Mouse (Mus musculus) left cerebral cortex, adult 8-10 months (tissue): ENCODE data around the gene Camk1d. TPM values are rescaled to one million over a fixed set of nuclear protein-coding genes. Genes with fewer than 3 reads are reported as not detected.
"Not testable (repeated sequence)": the region's sequence is repeated elsewhere in the genome, so short reads cannot be mapped to it uniquely, and the experiment has no call there.

Experiments
- DNase-seq, 2 experiments: peaks; one replicate each; pipeline ENCODE4 v3.0.0; 2022; ENCODE audit warnings: low spot score in 2 of 2
- total RNA-seq, 4 experiments: library from RNA; stranded (reverse); gene quantifications; 2 replicates each; pipeline ENCODE4 v1.2.4; 2022

Camk1d gene
- total RNA-seq, 4 experiments from 2014 or later, result 110 to 134 (median 127) TPM

DNA sequence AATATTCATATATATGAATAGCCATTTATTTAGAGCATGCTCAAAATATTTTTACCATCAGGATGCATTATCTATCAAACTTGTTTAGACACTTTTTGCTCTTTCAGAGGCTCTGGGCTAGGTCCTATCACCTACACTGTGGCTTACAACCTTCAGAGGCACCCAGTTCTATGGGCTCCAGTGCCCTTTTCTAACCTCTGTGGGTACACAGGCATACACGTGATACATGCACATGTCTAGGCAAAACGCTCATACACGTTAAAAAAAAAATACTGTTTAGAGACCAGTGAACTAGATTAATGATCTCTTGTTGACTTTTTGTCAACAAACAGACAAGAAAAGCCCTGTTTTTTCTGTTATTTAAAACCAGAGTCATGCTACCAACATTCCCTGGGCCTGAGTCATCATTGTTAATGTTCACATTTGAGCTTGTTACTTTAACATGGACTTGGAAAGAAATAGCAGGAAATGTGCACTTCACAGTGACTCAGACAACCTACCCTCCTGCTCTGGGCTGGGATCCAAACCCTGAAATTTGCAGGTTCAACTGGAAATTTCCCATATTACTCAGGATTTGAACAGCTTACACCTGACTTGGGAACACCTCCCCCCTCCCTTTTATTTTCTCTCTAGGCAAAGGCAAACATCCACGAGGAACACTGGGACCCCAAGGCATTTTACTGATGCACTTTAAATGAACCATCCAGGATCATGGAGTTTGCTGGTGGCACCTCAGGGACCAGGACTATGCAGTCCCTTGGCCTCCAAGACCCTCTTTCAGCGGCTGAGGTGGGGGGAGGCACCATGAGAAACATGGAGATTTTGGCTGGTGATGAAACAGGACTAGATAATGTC, 427.9 kb downstream of the Camk1d start:
- DNase-seq, result no peak

DNA sequence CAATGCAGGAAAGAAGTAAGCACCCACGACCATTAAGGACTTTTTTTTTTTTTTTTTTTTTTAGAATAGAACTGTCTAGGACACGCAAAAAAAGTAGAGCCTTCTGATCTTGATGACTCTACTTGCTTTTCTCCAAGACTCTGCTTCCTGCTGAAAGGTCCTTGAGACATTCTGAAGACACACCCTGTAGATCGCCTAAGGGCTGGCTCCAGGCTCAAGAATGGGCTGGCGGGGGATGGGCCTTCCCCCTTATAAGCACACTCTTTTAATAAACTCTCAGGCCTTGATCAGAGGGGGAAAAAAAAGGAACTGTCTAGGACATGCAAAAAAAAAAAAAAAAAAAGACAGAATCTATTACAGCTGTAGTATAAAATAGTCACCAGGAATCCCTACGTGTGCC, 430.0 kb downstream of the Camk1d start:
- no peak for DNase-seq

DNA sequence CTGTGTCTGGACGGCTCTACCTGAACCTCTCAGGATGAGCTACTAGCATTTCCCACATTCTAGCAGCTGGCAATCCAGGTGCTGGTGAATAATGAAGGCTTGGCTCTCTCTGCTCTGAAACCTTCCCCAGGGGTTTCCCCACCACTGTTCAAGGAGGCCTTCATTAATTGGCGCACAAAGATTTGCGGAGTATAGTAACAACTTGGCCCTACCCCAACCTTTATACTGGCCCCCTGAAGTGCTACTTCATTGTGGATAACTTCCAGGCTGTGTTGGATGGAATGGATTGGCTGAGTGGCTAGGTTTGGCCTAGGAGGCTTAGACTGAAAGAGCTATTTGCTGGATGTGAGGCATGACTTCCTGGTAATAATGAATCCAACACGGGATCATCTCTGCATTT, 431.7 kb downstream of the Camk1d start:
- DNase-seq, result no peak

DNA sequence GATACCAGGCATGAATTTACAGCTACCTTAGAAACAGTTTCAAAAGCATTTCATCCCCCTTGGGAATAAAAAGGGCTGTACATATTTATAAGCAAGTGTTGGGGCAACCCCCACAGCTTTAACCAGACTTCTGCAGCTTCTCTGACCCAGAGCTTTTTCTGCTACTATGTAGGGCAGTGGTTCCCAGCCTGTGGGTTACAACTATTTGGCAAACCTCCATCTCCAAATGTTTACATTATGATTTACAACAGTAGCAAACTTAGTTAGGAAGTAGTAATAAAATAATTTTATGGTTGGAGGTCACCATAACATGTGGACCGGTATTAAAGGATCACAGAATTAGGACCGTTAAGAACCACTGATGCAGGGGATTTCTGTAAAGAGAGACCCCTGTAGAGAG, 446.3 kb downstream of the Camk1d start:
- no peak for DNase-seq

DNA sequence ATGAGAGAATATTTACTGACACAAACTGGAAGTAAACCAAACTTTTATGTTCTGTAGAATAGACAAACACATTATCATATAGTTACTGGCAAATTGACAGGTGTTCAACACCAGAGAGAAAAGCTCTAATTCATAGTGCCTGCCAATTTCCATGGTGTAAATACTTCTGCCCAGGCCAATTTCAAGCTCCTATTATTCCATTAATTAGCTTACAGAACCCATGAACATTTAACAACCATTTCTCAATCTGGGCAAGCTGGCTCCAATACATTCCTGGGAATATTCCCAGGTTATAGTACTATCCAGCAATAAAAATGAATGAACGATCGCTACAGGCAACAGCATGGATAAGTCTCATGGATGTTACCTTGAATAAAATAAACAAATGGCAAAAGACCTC, 452.0 kb downstream of the Camk1d start:
- no peak for DNase-seq

DNA sequence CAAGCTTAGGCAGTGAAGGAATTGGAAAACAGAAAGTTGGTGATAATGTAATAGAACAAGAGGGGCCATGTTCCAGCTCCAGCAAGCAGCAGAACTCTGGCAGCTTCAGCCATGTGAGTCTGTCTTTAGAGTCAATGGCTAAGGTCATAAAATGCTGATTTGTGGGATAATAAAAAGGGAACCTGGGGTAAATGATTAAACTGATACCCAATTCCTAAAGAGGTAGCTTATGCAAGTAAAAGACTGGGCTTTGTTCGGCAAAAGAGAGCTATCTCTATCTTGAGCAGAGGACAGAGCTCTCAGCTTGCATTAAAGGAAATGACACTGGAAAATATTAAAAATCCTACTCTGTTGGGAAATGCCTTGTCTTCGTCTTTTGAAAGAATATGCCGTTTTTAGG, 456.1 kb downstream of the Camk1d start:
- no peak for DNase-seq

DNA sequence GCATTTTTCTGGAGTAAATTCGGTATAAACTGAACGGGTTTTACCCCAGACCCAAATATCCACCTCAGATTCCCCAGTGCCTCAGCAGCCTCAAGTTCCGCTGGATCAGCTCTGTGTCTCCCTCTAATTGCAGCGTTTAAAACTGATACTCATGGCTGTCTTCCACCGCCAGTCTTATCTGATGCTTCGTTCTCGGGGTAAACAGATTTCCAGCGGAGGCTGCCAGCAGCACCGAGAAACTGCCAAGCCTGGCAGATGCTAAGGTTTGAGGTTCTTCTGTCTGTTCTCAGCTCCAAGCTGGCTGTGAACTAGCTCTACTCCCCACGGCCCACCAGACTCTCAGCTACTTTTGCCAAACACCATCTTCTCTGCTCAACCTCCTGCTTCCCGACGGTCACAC, 464.3 kb downstream of the Camk1d start:
- DNase-seq, result peak; percentile 49 to 89

DNA sequence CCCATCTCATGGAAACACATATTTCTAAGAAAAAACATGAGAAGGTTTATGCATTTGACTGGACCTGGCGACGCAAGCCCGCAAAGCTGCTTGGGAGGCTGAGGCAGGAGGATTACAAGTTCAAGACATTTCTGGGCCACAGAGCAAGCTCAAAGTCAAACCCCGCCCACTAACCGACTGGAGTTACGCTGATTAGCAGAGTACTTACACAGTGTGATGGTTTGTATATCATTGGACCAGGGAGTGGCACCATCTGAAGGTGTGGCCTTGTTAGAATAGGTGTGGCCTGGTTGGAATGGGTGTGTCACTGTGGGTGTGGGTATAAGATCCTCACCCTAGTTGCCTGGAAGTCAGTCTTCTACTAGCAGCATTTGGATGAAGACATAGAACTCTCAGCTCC, 465.1 kb downstream of the Camk1d start:
- not testable (repeated sequence) for DNase-seq

Other genes with a start within 250 kb of the Camk1d start
- 10 to 100 TPM; 17.8 to 21.9 (median 19.9) TPM for gene Nudt5, start 130.5 kb upstream of the Camk1d start, total RNA-seq
- gene Cdc123, start 130.6 kb upstream of the Camk1d start, total RNA-seq, result 100 to 1,000 TPM; 124 to 161 (median 146) TPM
- 1 to 10 TPM in 2 of 4 experiments, under 1 TPM in 2; 0.56 to 2.1 (median 1.1) TPM for gene Gm13199, start 148.4 kb upstream of the Camk1d start, total RNA-seq
- 10 to 100 TPM; 78.9 to 85.8 (median 83.9) TPM for gene Sec61a2, start 180.9 kb upstream of the Camk1d start, total RNA-seq
- 10 to 100 TPM in 3 of 4 experiments, 1 to 10 TPM in 1; 8.4 to 14.5 (median 11.0) TPM for gene Dhtkd1, start 228.3 kb upstream of the Camk1d start, total RNA-seq
- gene Upf2, start 237.0 kb upstream of the Camk1d start, total RNA-seq, result 10 to 100 TPM; 38.0 to 46.0 (median 38.7) TPM